Mouse (Mus musculus) embryonic facial prominence, embryonic 15.5 days (tissue): ENCODE data around the gene Crygn. TPM values are rescaled to one million over a fixed set of nuclear protein-coding genes. Genes with fewer than 3 reads are reported as not detected.

ENCODE experiments used
- ATAC-seq: fragments of 200-750 bp; cut with Nextera tagmentation; 2 replicates; pipeline ENCODE4 v1.8.0; 2017; ENCODE audit warnings: low read depth, moderate TSS enrichment; ENCODE audit not compliant: insufficient number of reproducible peaks, low FRiP score, low TSS enrichment
- H3K27ac ChIP-seq: fragments of 300-500 bp; sonication (generic); replicated peaks from 2 replicates; pipeline ENCODE4 v1.5.1; 2015; ENCODE audit warnings: mild to moderate bottlenecking, inconsistent platforms
- H3K27me3 ChIP-seq: fragments of 300-500 bp; sonication (generic); 2 replicates; pipeline ENCODE4 v1.6.1; 2015; ENCODE audit warnings: inconsistent platforms
- H3K36me3 ChIP-seq: fragments of 300-500 bp; sonication (generic); 2 replicates; pipeline ENCODE4 v1.6.1; 2015; ENCODE audit warnings: mild to moderate bottlenecking, inconsistent platforms
- H3K4me1 ChIP-seq: fragments of 300-500 bp; sonication (generic); 2 replicates; pipeline ENCODE4 v1.6.1; 2015; ENCODE audit warnings: inconsistent platforms
- H3K4me2 ChIP-seq: fragments of 300-500 bp; sonication (generic); replicated peaks from 2 replicates; pipeline ENCODE4 v1.6.1; 2015; ENCODE audit warnings: mild to moderate bottlenecking, inconsistent platforms
- H3K4me3 ChIP-seq: fragments of 300-500 bp; sonication (generic); replicated peaks from 2 replicates; pipeline ENCODE4 v1.5.1; 2015; ENCODE audit warnings: mild to moderate bottlenecking, inconsistent platforms
- H3K9ac ChIP-seq: fragments of 300-500 bp; sonication (generic); 2 replicates; pipeline ENCODE4 v1.6.1; 2015; ENCODE audit warnings: inconsistent platforms
- H3K9me3 ChIP-seq: fragments of 300-500 bp; sonication (generic); replicated peaks from 2 replicates; pipeline ENCODE4 v1.6.1; 2016; ENCODE audit warnings: inconsistent platforms
- WGBS: fragments of 180-500 bp; shearing (Covaris S2); methylation state at CpG from one replicate; pipeline ENCODE4 v1.1.7; 2015; 5-methylcytosine and 5-hydroxymethylcytosine counted together
- polyA plus RNA-seq: library from polyadenylated mRNA; unstranded; fragments of >200 nt; fragmentation: Nextera tagmentation; extraction: Ambion mirVana; gene quantifications from 2 replicates; pipeline ENCODE4 v1.2.1, GENCODE M21; 2015

The Crygn gene
- 2.6 and 2.8 TPM in 2 replicates for polyA plus RNA-seq

GRCm38 (mm10) chr5:24757816-24758215 is at the start of gene Crygn:
Crygn (minus strand) TSS chr5:24758008.
- no peak for ATAC-seq

GRCm38 (mm10) chr5:24805222-24805621 is 47.4 kb upstream of the Crygn start:
- WGBS, result 68% methylated on average over 6 of the region's 6 CpGs
- no peaks in the 10 kb centered on the region for H3K27me3 ChIP-seq
- no peak for ATAC-seq
- peaks cover 65% of the 10 kb centered on the region for H3K36me3 ChIP-seq
- H3K4me1 ChIP-seq, result no peaks in the 10 kb centered on the region
- H3K9me3 ChIP-seq, result no peaks in the 10 kb centered on the region
- no peak overlapping the region for H3K9ac ChIP-seq
- no peak overlapping the region for H3K27ac ChIP-seq
- no peak overlapping the region for H3K4me3 ChIP-seq
- no peak overlapping the region for H3K4me2 ChIP-seq

More at GRCm38 (mm10) chr5:24757816-24758215, at the start of gene Crygn:
- H3K4me3 ChIP-seq, result no peak within 1 kb of the TSS
- H3K27ac ChIP-seq, result no peak within 1 kb of the TSS
- H3K9me3 ChIP-seq, result no peaks in the 10 kb centered on the region
- H3K27me3 ChIP-seq, result no peaks in the 10 kb centered on the region
- WGBS, result 34% methylated on average over 18 of the region's 18 CpGs
- H3K9ac ChIP-seq, result no peak within 1 kb of the TSS
- peaks cover 10% of the 10 kb centered on the region; the same call in 1 of the 2 replicates for H3K4me1 ChIP-seq
- no peaks in the 10 kb centered on the region for H3K36me3 ChIP-seq
- H3K4me2 ChIP-seq, result no peak within 1 kb of the TSS

- Histone ChIP-seq H3K27ac (no peak overlapping the region), H3K27me3 (no peaks in the 10 kb centered on the region), H3K4me1 (no peaks in the 10 kb centered on the region), H3K4me2 (no peak overlapping the region), H3K4me3 (no peak overlapping the region), H3K9me3 (no peaks in the 10 kb centered on the region), H3K9ac (no peak overlapping the region), H3K36me3 (peaks cover 64% of the 10 kb centered on the region)
- ATAC-seq, result no peak
- WGBS, result 92% methylated on average over 8 of the region's 8 CpGs
Observed at GRCm38 (mm10) chr5:24804661-24805060, 46.9 kb upstream of the Crygn start.

GRCm38 (mm10) chr5:24801841-24802624 is 44.2 kb upstream of the Crygn start:
- Histone ChIP-seq H3K36me3 (peaks cover 47% of the 10 kb centered on the region), H3K27ac (no peak overlapping the region), H3K4me2 (no peak overlapping the region), H3K9ac (no peak overlapping the region), H3K4me3 (no peak overlapping the region), H3K9me3 (no peaks in the 10 kb centered on the region), H3K4me1 (peaks cover 7% of the 10 kb centered on the region; the same call in 1 of the 2 replicates), H3K27me3 (no peaks in the 10 kb centered on the region)
- 68% methylated on average over 6 of the region's 6 CpGs for WGBS
- ATAC-seq, result no peak

- no peak overlapping the region for H3K4me2 ChIP-seq
- H3K27me3 ChIP-seq, result no peaks in the 10 kb centered on the region
- no peak for ATAC-seq
- no peak overlapping the region for H3K9ac ChIP-seq
- peaks cover 7% of the 10 kb centered on the region; the same call in 1 of the 2 replicates for H3K4me1 ChIP-seq
- H3K27ac ChIP-seq, result no peak overlapping the region
- no peak overlapping the region for H3K4me3 ChIP-seq
- H3K9me3 ChIP-seq, result no peaks in the 10 kb centered on the region
- peaks cover 31% of the 10 kb centered on the region for H3K36me3 ChIP-seq
Observed at GRCm38 (mm10) chr5:24800416-24800815, 42.6 kb upstream of the Crygn start.

- Histone ChIP-seq H3K27me3 (no peaks in the 10 kb centered on the region), H3K4me3 (no peak overlapping the region), H3K27ac (no peak overlapping the region), H3K4me1 (peaks cover 7% of the 10 kb centered on the region; the same call in 1 of the 2 replicates), H3K4me2 (no peak overlapping the region), H3K9ac (no peak overlapping the region), H3K9me3 (no peaks in the 10 kb centered on the region), H3K36me3 (peaks cover 15% of the 10 kb centered on the region)
- ATAC-seq, result no peak
- 69% methylated on average over 10 of the region's 10 CpGs for WGBS
Observed at GRCm38 (mm10) chr5:24798639-24799038, 40.8 kb upstream of the Crygn start.

- no peaks in the 10 kb centered on the region for H3K9me3 ChIP-seq
- H3K27ac ChIP-seq, result no peak overlapping the region
- H3K9ac ChIP-seq, result no peak overlapping the region
- H3K4me3 ChIP-seq, result no peak overlapping the region
- H3K4me1 ChIP-seq, result peaks cover 7% of the 10 kb centered on the region; the same call in 1 of the 2 replicates
- WGBS, result 52% methylated on average over 7 of the region's 7 CpGs
- H3K27me3 ChIP-seq, result no peaks in the 10 kb centered on the region
- no peak for ATAC-seq
- H3K36me3 ChIP-seq, result peaks cover 10% of the 10 kb centered on the region; the same call in 1 of the 2 replicates
- H3K4me2 ChIP-seq, result no peak overlapping the region
Observed at GRCm38 (mm10) chr5:24797858-24798257, 40.0 kb upstream of the Crygn start.

- peaks cover 4% of the 10 kb centered on the region; the same call in 1 of the 2 replicates for H3K4me1 ChIP-seq
- no peaks in the 10 kb centered on the region for H3K36me3 ChIP-seq
- no peak overlapping the region for H3K4me3 ChIP-seq
- no peak overlapping the region for H3K27ac ChIP-seq
- no peaks in the 10 kb centered on the region for H3K27me3 ChIP-seq
- ATAC-seq, result no peak
- no peaks in the 10 kb centered on the region for H3K9me3 ChIP-seq
- H3K4me2 ChIP-seq, result no peak overlapping the region
- no peak overlapping the region for H3K9ac ChIP-seq
- 65% methylated on average over 7 of the region's 7 CpGs for WGBS
Observed at GRCm38 (mm10) chr5:24792961-24793360, 35.2 kb upstream of the Crygn start.

GRCm38 (mm10) chr5:24782957-24783356 is 25.1 kb upstream of the Crygn start:
- H3K36me3 ChIP-seq, result no peaks in the 10 kb centered on the region
- no peak for ATAC-seq
- H3K9ac ChIP-seq, result no peak overlapping the region
- H3K4me2 ChIP-seq, result no peak overlapping the region
- H3K9me3 ChIP-seq, result no peaks in the 10 kb centered on the region
- 86% methylated on average over 4 of the region's 4 CpGs for WGBS
- 0 out of 2 replicates have a peak, but pooled peaks cover 4% of the 10 kb centered on the region for H3K27me3 ChIP-seq
- H3K27ac ChIP-seq, result no peak overlapping the region
- 0 out of 2 replicates have a peak, but pooled peaks cover 8% of the 10 kb centered on the region for H3K4me1 ChIP-seq
- no peak overlapping the region for H3K4me3 ChIP-seq

- Histone ChIP-seq H3K36me3 (no peaks in the 10 kb centered on the region), H3K4me3 (no peak overlapping the region), H3K9me3 (no peaks in the 10 kb centered on the region), H3K4me1 (0 out of 2 replicates have a peak, but pooled peaks cover 8% of the 10 kb centered on the region), H3K9ac (no peak overlapping the region), H3K27ac (no peak overlapping the region), H3K4me2 (no peak overlapping the region), H3K27me3 (0 out of 2 replicates have a peak, but pooled peaks cover 4% of the 10 kb centered on the region)
- 26% methylated on average over 5 of the region's 5 CpGs for WGBS
- ATAC-seq, result no peak
Observed at GRCm38 (mm10) chr5:24781048-24781447, 23.2 kb upstream of the Crygn start.

- Histone ChIP-seq H3K4me3 (no peak overlapping the region), H3K4me2 (0 out of 2 replicates have a peak overlapping the region, but pooled peaks have one; percentile 23), H3K27ac (no peak overlapping the region), H3K36me3 (no peaks in the 10 kb centered on the region), H3K4me1 (0 out of 2 replicates have a peak, but pooled peaks cover 8% of the 10 kb centered on the region), H3K9ac (no peak overlapping the region), H3K9me3 (no peaks in the 10 kb centered on the region), H3K27me3 (0 out of 2 replicates have a peak, but pooled peaks cover 4% of the 10 kb centered on the region)
- ATAC-seq, result no peak
- 41% methylated on average over 15 of the region's 15 CpGs for WGBS
Observed at GRCm38 (mm10) chr5:24779881-24780512, 22.2 kb upstream of the Crygn start.
